Mouse (Mus musculus): ENCODE results near the gene Prkar2a.

- TF ChIP-seq GATA1 (IDR thresholded peaks at IDR 0.05; ENCODE audit: low read length): no peak
- no peak for TF ChIP-seq TAL1 (IDR thresholded peaks at IDR 0.05; ENCODE audit: low read length)
These were observed 27.2 kb upstream of the Prkar2a start, which contains the start of gene Slc25a20 for GRCm38 (mm10) chr9:108661677-108662612.

Measured in erythroblast, embryonic 14.5 days (primary cell).